Mouse (Mus musculus): Measurements from ENCODE around the gene Zglp1.

Zglp1 gene

GRCm38 (mm10) chr9:21067006-21067684 is at the start of gene Zglp1:
Gene Zglp1 (minus strand): TSS chr9:21067093.
- DNase-seq (ENCODE audit: low read depth): no peak

GRCm38 (mm10) chr9:21115105-21115504 is 48.2 kb upstream of the Zglp1 start:
- no peak for DNase-seq (ENCODE audit: low read depth)

GRCm38 (mm10) chr9:21114190-21114589 is 47.3 kb upstream of the Zglp1 start:
- no peak for DNase-seq (ENCODE audit: low read depth)

DNA sequence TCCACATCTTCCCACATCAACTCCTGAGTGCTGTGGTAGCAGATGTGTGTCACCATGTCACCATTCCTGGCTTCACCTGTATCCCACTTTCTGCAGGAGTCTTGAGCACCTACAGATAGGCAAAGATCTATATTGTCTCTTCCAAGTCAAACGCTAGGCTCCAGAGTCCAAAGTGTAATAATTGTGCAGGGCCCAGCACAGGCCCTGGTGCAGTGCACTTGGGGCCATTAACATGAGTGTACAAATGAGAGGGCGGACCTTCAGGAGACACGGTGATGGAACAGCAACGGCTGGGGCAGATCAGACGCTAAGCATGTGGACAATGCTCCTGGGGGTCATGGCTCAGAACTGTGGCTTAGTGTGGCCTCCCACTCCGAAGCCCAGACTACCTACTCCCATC is 46.9 kb upstream of the Zglp1 start:
- no peak for DNase-seq (ENCODE audit: low read depth)

DNA sequence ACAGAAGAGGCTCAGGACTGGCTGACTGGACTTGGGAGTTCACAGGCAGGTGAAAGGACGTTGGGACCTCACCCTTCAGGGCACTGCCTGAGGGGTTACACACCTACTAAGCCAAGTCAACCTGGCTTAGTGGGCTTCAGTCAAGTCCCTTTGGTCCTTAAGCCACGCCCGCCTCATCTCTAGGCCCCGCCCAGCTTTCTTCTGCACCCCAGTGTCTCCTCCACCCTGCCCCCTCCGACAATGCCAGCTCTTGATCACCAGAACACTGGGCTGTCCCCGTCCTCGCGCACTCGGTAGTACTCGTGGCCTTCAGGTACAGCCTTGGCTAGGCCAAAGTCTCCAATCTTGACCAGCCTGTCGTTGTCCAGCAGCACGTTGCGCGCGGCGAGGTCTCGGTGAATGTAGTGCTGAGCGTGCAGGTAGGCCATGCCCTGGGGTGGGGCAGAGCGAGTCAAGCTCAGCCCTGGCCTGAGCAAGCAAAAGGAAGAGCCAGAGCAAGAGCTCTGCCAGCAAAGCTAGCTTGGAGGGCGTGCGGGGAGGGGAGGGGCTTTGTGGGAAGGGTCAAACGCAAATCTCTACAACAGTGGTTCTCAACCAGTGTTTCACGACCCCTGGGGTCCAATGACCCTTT is 40.8 kb upstream of the Zglp1 start:
- no peak for DNase-seq (ENCODE audit: low read depth)

GRCm38 (mm10) chr9:21105760-21106564 is 39.1 kb upstream of the Zglp1 start:
- DNase-seq (ENCODE audit: low read depth): no peak

DNA sequence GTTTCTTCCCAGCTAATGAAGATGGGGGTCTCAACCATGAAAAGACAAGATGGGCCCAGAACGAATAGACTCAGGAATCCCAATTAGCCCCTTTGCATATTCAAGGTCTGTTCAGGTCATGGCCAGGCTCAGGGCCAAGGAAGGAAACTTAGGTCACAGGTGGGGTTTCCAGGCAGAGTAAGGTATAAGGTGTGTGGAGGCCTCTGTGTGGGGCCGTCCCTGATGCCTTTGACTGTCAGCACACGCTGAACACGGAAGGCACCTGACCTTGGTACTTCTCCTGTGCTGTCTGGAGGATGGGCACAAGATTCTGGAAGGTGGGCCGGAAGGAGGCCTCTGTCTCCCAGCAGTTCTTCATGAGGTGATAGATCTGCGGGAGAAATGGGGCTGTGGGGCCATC is 37.9 kb upstream of the Zglp1 start:
- no peak for DNase-seq (ENCODE audit: low read depth)

GRCm38 (mm10) chr9:21102076-21102475 is 35.2 kb upstream of the Zglp1 start:
- DNase-seq (ENCODE audit: low read depth): no peak

DNA sequence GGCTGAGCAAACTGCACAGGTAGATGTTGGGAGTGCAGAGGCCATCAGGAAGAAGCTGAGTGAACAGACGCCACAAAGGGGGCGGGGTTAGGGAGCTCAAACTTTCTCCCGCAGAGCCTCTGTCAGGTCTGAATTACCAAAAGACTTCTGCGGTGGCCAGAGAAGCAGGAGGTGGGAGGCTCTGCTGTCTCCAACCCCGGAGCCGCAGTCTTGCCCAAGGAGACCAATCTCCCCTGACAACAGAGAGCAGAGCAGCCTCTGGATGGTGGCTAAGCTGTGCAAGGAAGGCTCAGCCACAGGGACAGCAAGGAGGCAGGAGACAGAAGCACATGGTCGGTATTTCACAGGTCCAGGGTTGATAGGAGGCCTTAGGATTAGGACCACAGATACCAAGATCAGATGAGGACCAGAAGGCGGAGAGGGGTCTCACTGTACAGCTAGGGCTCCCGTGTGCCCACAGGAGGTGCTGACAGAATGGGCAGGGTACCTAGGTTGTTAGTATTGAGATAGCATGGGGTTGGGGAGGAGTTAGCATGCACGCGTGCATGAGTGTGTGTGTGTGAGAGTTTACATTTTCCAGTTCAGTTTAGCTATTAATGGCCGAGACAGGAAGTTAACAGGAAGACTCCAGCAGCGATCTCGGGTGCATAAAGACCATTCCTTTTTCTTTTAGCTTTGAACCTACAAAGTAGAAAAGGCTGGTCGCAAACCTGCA is 33.7 kb upstream of the Zglp1 start:
- DNase-seq (ENCODE audit: low read depth): no peak

DNA sequence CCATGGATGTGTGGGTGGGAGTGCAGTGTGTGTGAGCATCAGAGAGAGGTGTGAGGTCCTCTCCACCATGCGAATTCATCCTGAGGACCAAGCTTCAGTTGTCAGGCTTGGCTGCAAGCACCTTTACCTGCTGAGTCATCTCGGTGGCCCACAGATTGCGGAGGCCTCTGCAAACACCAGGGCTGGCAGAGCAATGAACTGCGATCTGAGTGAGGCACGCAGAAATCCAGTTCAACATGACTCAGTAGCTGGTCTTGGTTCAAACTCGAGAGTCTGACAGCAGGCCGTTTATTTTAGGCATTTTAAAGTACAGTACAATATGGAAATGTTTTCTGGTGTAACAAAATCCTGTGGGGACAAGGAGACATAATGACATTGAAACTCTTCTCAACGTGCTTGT is 30.9 kb upstream of the Zglp1 start:
- peak; percentile 76 for DNase-seq (ENCODE audit: low read depth)

GRCm38 (mm10) chr9:21095958-21096357 is 29.1 kb upstream of the Zglp1 start:
- no peak for DNase-seq (ENCODE audit: low read depth)

DNA sequence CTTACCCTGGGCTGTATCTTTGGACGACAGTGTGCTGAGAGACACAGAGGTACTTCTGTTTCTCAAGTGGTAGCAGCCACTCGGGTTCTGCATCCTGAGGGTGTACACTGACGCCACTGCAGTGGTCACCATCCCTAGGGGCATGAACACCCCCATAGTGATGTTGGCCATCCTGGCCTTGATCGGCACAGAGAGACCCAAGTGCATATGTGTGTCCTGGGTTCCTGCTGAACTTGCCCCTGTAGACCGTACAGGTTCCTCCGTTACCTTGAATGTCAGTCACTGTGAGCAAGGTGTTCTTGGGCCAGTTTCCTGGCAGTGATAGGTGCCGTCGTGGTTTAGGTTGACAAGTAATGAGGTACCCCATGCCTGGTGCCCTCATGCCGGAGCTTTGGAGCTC is 26.5 kb upstream of the Zglp1 start:
- no peak for DNase-seq (ENCODE audit: low read depth)

GRCm38 (mm10) chr9:21091707-21092320 is 24.9 kb upstream of the Zglp1 start, which contains the start of the genes Gm38431 and Raver1:
Gene Gm38431 (minus strand): TSS chr9:21091997.
Gene Raver1 (minus strand): TSS chr9:21092008.
- peak; percentile 97 for DNase-seq (ENCODE audit: low read depth)

DNA sequence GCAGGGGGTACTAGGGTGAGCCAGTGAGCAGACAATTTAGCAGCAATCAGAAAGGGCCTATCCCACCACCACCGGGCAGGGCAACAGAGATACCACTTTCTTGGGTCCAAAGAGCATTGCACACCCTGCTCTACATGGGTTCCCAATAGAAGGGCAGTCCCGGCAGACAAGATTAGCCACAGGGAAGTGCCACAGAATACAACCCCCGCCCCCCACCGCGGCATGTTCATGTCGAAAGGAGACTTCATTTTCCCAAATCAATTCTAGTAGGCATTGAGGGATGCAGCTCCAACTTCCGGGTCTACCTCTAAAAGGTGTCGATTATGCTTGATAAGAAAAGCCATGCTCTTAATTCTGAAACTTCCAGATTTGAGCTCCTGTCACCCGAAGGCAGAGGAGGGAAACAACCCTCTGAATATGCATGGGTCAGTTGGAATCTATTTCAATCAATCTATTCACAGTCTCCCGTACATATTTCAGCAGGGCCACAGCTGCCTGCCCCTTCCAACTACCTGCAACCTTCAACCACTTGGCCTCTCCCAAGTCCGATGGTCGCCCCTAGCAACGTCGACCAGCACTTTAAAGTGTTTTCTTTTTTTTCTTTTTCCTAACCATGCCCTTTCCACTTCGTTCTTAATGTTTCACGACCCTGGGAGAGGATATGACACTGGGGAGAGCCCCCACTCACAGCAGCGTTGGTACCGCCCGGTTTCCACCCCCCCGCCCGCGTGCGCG is 24.2 kb upstream of the Zglp1 start:
- no peak for DNase-seq (ENCODE audit: low read depth)

DNA sequence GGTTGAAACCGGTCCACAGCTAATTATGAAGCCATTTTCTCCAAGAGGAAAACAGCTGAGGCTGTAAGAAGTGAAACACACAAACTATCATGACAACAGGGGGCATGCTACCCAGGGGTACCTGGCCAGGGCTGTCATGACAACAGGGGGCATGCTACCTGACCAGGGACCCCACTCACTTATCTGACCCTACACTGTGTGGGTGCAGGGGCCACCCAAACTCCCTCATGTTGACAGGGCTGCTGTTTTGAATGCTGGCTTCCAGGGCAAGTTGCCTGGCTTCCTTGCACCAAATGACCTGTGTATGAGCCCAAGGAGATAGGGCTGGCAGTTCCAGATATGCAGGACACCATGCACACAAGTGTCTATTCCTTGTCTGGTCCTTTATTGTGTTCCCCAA is 23.6 kb upstream of the Zglp1 start:
- no peak for DNase-seq (ENCODE audit: low read depth)

- no peak for DNase-seq (ENCODE audit: low read depth)
Measured at GRCm38 (mm10) chr9:21083324-21083723, 16.4 kb upstream of the Zglp1 start.

DNA sequence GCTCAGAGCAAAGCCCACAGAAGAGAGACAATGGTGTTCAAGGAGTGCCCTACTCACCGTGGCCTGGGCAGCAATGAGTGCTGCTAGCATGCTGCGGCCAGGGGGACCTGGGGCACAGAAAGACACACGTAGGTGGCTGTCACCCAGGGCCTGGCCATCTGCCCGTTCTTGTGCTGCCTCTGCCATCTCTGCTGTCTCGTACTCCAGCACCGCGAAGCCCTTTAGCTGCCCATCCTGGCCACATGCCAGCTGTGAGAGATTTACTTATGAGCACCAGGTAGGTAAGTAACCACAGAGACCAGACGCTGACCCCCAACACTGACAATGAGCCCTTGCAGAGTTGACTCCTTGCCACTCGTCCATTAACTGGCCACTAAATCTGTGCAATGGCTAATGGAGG is 14.2 kb upstream of the Zglp1 start:
- no peak for DNase-seq (ENCODE audit: low read depth)

DNA sequence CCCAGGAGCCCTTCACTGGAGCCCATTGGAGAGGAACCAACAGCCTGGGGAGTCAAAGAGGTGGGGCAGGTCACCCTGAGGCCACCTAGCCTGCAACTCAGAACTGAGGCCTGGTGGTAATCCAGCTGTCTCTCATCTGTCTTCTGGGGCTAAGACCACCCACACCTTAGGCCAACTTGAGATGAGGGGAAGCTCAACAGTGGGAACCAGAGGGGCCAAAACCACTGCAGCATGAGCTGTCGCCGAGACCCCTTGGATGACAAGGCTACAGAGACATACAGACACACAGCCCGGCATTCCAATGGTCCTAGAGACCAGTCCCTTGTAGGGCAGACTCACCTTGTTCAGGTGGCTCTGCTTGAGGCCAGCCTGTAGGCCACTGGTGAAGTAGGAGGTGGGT is 8.7 kb upstream of the Zglp1 start:
- no peak for DNase-seq (ENCODE audit: low read depth)

GRCm38 (mm10) chr9:21074173-21074572 is 7.3 kb upstream of the Zglp1 start:
- no peak for DNase-seq (ENCODE audit: low read depth)

- peak; percentile 89 for DNase-seq (ENCODE audit: low read depth)
Measured at GRCm38 (mm10) chr9:21073044-21073840, 6.3 kb upstream of the Zglp1 start, which contains the start of the genes Gm49373 and Fdx1l. Gene Gm49373 (minus strand): TSS chr9:21073096. Gene Fdx1l (minus strand): TSS chr9:21073614.

Measured in NIH3T3 (cell line).